Mouse (Mus musculus) kidney, embryonic 14.5 days (tissue): ENCODE measurements around the gene Fam151b. TPM values are rescaled to one million over a fixed set of nuclear protein-coding genes. Genes with fewer than 3 reads are reported as not detected.

Experiments
- ATAC-seq: fragments of 200-750 bp; cut with Nextera tagmentation; 2 replicates; pipeline ENCODE4 v1.8.0; 2017; ENCODE audit warnings: moderate number of reproducible peaks, mild to moderate bottlenecking, moderate TSS enrichment, moderate library complexity; ENCODE audit not compliant: low FRiP score, low TSS enrichment
- H3K27ac ChIP-seq: fragments of 300-500 bp; sonication (generic); 2 replicates; pipeline ENCODE4 v1.5.1; 2014; ENCODE audit warnings: low read depth, mild to moderate bottlenecking, low read length, moderate library complexity, mixed read lengths
- H3K27me3 ChIP-seq: fragments of 300-500 bp; sonication (generic); 2 replicates; pipeline ENCODE4 v1.6.1; 2014; ENCODE audit warnings: mild to moderate bottlenecking, low read length; ENCODE audit not compliant: control insufficient read depth, insufficient read depth
- H3K36me3 ChIP-seq: fragments of 300-500 bp; sonication (generic); 2 replicates; pipeline ENCODE4 v1.6.1; 2014; ENCODE audit warnings: low read length, mixed read lengths; ENCODE audit not compliant: control insufficient read depth, insufficient read depth
- H3K4me1 ChIP-seq: fragments of 300-500 bp; sonication (generic); 2 replicates; pipeline ENCODE4 v1.6.1; 2014; ENCODE audit warnings: low read length, mixed read lengths; ENCODE audit not compliant: control insufficient read depth, insufficient read depth
- H3K4me2 ChIP-seq: fragments of 300-500 bp; sonication (generic); replicated peaks from 2 replicates; pipeline ENCODE4 v1.6.1; 2014; ENCODE audit warnings: low read depth, mild to moderate bottlenecking, low read length
- H3K4me3 ChIP-seq: fragments of 300-500 bp; sonication (generic); 2 replicates; pipeline ENCODE4 v1.5.1; 2014; ENCODE audit warnings: mild to moderate bottlenecking, low read length
- H3K9ac ChIP-seq: fragments of 300-500 bp; sonication (generic); 2 replicates; pipeline ENCODE4 v1.6.1; 2014; ENCODE audit warnings: low read depth, mild to moderate bottlenecking, low read length, moderate library complexity
- H3K9me3 ChIP-seq: fragments of 300-500 bp; sonication (generic); 2 replicates; pipeline ENCODE4 v1.6.1; 2016; ENCODE audit warnings: low read length; ENCODE audit not compliant: control insufficient read depth
- WGBS: fragments of 180-500 bp; shearing (Covaris S2); extraction: QIAGEN DNeasy Blood & Tissue Kit; methylation state at CpG from one replicate; pipeline ENCODE4 v1.1.7; 2014; 5-methylcytosine and 5-hydroxymethylcytosine counted together
- polyA plus RNA-seq: library from polyadenylated mRNA; unstranded; fragments of >200 nt; fragmentation: Nextera tagmentation; extraction: Ambion mirVana; gene quantifications from 2 replicates; pipeline ENCODE4 v1.2.1, GENCODE M21; 2014

Fam151b gene
- polyA plus RNA-seq, 1 experiment from 2014 or later = 0.18 TPM

- no peak for ATAC-seq
- peaks cover 39% of the 10 kb centered on the region for H3K27me3 ChIP-seq
- no peaks in the 10 kb centered on the region for H3K36me3 ChIP-seq
- H3K9ac ChIP-seq = no peak overlapping the region
- no peak overlapping the region for H3K27ac ChIP-seq
- H3K9me3 ChIP-seq = no peaks in the 10 kb centered on the region
- H3K4me3 ChIP-seq = no peak overlapping the region
- peaks cover 12% of the 10 kb centered on the region; the same call in 1 of the 2 replicates for H3K4me1 ChIP-seq
- no peak overlapping the region for H3K4me2 ChIP-seq
- 43% methylated on average over 4 of the region's 4 CpGs for WGBS
Measured at GRCm38 (mm10) chr13:92427351-92427855, 56.4 kb downstream of the Fam151b start.

GRCm38 (mm10) chr13:92426294-92427051 is 57.3 kb downstream of the Fam151b start:
- Histone ChIP-seq H3K4me2 (peak overlapping the region; percentile 99), H3K4me3 (peak overlapping the region; percentile 60), H3K27ac (no peak overlapping the region), H3K27me3 (peaks cover 39% of the 10 kb centered on the region), H3K9ac (peak overlapping the region; percentile 54), H3K36me3 (no peaks in the 10 kb centered on the region), H3K4me1 (peaks cover 12% of the 10 kb centered on the region; the same call in 1 of the 2 replicates), H3K9me3 (no peaks in the 10 kb centered on the region)
- peak; percentile 77 for ATAC-seq
- WGBS = under 1% methylated on average over 84 of the region's 92 CpGs

GRCm38 (mm10) chr13:92425758-92426264 is 58.0 kb downstream of the Fam151b start, which contains the start of gene Ankrd34b:
Ankrd34b (plus strand) TSS chr13:92425896.
- WGBS = under 1% methylated on average over 42 of the region's 54 CpGs
- Histone ChIP-seq H3K27me3 (peaks cover 39% of the 10 kb centered on the region), H3K9ac (peak within 1 kb of the TSS; percentile 54), H3K4me1 (peaks cover 12% of the 10 kb centered on the region; the same call in 1 of the 2 replicates), H3K27ac (no peak within 1 kb of the TSS), H3K36me3 (no peaks in the 10 kb centered on the region), H3K4me2 (peak within 1 kb of the TSS; percentile 99), H3K4me3 (peak within 1 kb of the TSS; percentile 60), H3K9me3 (no peaks in the 10 kb centered on the region)
- peak; percentile 80 for ATAC-seq

DNA sequence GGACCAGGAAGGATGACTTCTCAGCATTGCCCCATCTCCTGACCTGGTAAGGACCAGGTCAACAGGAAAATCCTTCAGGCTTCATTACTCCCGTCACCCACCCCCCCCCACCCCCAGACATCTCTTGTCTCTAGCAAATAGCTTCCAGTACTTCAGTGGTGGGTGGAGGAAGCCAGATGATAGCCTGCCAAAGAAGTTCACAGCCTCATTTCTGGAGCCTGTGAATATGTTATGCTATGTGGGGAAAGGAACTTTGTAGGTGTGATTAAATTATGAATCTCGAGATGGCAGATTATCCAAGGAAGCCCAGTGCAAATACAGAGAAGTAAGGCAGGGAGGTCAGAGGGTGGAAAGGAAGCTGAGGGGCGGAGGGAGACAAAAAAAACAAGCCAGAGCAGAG is 60.1 kb downstream of the Fam151b start:
- peaks cover 12% of the 10 kb centered on the region; the same call in 1 of the 2 replicates for H3K4me1 ChIP-seq
- no peak overlapping the region for H3K4me3 ChIP-seq
- ATAC-seq = no peak
- 46% methylated on average over 3 of the region's 3 CpGs for WGBS
- H3K27me3 ChIP-seq = peaks cover 39% of the 10 kb centered on the region
- H3K9ac ChIP-seq = no peak overlapping the region
- H3K9me3 ChIP-seq = no peaks in the 10 kb centered on the region
- H3K27ac ChIP-seq = no peak overlapping the region
- H3K36me3 ChIP-seq = no peaks in the 10 kb centered on the region
- no peak overlapping the region for H3K4me2 ChIP-seq

DNA sequence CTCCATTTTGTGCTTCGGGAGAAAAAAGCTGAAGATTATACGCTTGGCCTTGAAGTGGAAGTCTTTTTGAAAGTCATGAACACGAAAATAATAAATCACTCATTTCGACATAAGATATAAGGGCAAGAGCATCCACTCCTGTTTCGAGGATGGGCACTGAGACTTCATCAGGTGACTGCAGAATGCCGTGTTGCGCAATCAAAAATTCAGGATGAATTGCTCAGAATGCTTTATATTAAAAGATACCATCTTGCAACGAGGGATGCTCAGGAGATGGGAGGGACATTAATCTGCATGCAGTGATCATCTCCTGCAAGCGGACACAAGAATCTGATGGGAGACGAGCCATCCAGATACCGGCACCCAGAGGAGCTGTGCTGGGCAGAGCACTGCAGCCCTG is 64.2 kb downstream of the Fam151b start:
- no peaks in the 10 kb centered on the region for H3K36me3 ChIP-seq
- no peak overlapping the region for H3K9ac ChIP-seq
- H3K9me3 ChIP-seq = no peaks in the 10 kb centered on the region
- no peak overlapping the region for H3K4me2 ChIP-seq
- ATAC-seq = no peak
- H3K4me3 ChIP-seq = no peak overlapping the region
- H3K4me1 ChIP-seq = no peaks in the 10 kb centered on the region
- WGBS = 86% methylated on average over 11 of the region's 11 CpGs
- peaks cover 3% of the 10 kb centered on the region; the same call in 1 of the 2 replicates for H3K27me3 ChIP-seq
- H3K27ac ChIP-seq = no peak overlapping the region

DNA sequence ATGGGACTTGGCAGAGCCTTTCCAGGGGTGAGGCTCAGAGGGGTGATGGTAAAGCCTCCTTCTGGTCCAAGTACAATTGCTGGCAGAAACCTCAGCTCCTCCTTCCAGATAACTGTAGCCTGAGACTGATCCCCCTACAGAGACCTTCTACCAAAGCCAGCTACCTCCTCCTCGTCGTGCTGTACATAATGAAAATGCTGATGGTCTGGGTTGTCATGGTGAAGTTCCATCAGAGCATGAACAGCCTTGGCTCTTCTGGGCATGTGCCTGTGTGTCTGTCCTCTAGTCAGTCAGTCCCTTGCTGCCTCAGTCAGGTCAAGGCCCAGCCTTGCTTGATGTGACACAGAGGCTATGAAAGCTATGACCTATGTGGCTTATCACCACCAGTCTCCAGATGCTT is 73.3 kb downstream of the Fam151b start:
- Histone ChIP-seq H3K27ac (no peak overlapping the region), H3K9ac (no peak overlapping the region), H3K9me3 (no peaks in the 10 kb centered on the region), H3K4me2 (no peak overlapping the region), H3K4me3 (no peak overlapping the region), H3K4me1 (no peaks in the 10 kb centered on the region), H3K36me3 (no peaks in the 10 kb centered on the region), H3K27me3 (no peaks in the 10 kb centered on the region)
- ATAC-seq = no peak
- 98% methylated on average over 2 of the region's 2 CpGs for WGBS

DNA sequence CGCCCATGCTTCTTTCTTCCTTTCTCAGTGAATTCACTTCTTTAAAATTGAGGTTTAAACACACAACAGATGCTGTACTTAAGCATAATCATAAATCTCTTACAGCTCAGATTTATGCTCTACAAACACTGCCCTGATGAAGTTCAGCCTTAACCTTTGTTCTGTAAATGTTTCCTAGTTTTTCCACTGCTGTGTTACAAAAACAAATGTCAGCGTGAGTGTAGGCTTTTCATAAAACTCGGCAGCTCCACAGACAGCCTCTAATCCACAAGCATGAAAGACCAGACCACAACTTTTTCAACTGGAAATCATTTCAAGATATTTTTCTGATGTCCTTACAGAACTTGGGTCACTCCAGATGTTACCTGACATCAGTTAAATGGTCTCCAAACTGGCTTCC is 80.3 kb downstream of the Fam151b start:
- Histone ChIP-seq H3K4me3 (no peak overlapping the region), H3K9me3 (no peaks in the 10 kb centered on the region), H3K9ac (no peak overlapping the region), H3K4me1 (no peaks in the 10 kb centered on the region), H3K4me2 (no peak overlapping the region), H3K27ac (no peak overlapping the region), H3K36me3 (no peaks in the 10 kb centered on the region), H3K27me3 (no peaks in the 10 kb centered on the region)
- ATAC-seq = no peak
- WGBS = 53% methylated on average over 3 of the region's 3 CpGs

DNA sequence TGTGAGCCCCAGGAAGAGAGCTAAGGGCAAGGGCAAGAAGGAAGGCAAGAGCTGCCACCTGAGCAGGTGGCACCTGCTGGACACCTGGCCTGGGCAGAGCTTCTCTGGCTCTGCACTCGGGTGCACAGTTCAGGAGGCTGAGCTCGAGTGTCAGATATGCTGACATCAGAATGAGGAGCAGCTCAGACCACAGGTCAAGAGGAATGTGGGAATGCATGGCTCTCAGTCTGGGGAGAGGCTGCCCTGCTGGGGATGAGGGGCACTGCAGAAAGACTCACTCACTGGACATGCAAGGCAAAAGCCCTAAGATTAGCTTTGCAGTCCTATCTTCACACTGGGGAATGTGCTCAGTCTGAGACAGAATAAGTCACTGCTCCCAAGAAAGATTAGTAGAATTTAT is 81.8 kb downstream of the Fam151b start:
- Histone ChIP-seq H3K9ac (no peak overlapping the region), H3K4me1 (no peaks in the 10 kb centered on the region), H3K4me2 (no peak overlapping the region), H3K36me3 (no peaks in the 10 kb centered on the region), H3K27ac (no peak overlapping the region), H3K27me3 (no peaks in the 10 kb centered on the region), H3K4me3 (no peak overlapping the region), H3K9me3 (no peaks in the 10 kb centered on the region)
- ATAC-seq = no peak; the same call in 1 of the 2 replicates
- WGBS = 34% methylated on average over 2 of the region's 2 CpGs
